Mouse (Mus musculus): ENCODE results near the gene Rnf144a.

- no peak for TF ChIP-seq CTCF (IDR thresholded peaks at IDR 0.05; ENCODE audit: borderline replicate concordance, control insufficient read depth, extremely low read depth, insufficient read depth, low read length, poor library complexity)
- TF ChIP-seq POLR2A (IDR thresholded peaks at IDR 0.05; ENCODE audit: control insufficient read depth, extremely low read depth, insufficient read depth, low read length, poor library complexity): no peak
Measured at GRCm38 (mm10) chr12:26277002-26277669, 137.9 kb downstream of the Rnf144a start.
